Mouse (Mus musculus): ENCODE measurements around the gene Pkmyt1. TPM values are rescaled to one million over a fixed set of nuclear protein-coding genes. Genes with fewer than 3 reads are reported as not detected.
A peak's percentile ranks its signal among the peaks of the same experiment; 100 is the strongest.

The Pkmyt1 gene
- polyA plus RNA-seq, 1 experiment from 2014 or later: 33.8 TPM

DNA sequence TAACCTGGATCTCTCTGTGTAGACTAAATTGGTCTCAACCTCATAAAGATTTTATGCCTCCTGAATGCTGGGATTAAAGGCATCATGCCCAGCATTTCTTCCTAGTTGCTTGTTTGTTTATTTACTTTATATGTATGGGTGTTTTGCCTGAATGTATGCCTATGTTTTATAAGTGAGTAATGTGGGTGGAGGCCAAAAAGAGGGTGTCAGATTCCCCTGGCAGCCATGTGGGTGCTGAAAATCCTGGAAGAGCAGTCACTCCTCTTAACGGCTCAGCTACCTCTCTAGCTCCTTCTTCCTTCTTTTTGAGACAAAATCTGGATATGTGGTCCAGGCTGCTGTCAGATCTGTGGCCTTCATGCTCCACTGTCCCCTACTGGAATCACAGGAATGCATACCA lies 4.3 kb downstream of the Pkmyt1 start:
- Histone ChIP-seq H3K9ac (ENCODE audit: low read depth, low read length) (no peak overlapping the region), H3K9me3 (replicated peaks; ENCODE audit: control insufficient read depth, low read length) (no peaks in the 10 kb centered on the region), H3K4me3 (ENCODE audit: low read depth, low read length) (no peak overlapping the region), H3K36me3 (ENCODE audit: control insufficient read depth, insufficient read depth, low read length) (peaks cover 9% of the 10 kb centered on the region), H3K4me1 (ENCODE audit: control insufficient read depth, insufficient read depth, low read length) (peaks cover 3% of the 10 kb centered on the region; the same call in 1 of the 2 replicates), H3K4me2 (no peak overlapping the region), H3K27me3 (ENCODE audit: control insufficient read depth, insufficient read depth, low read length) (peaks cover under 1% of the 10 kb centered on the region; the same call in 1 of the 2 replicates), H3K27ac (ENCODE audit: low read depth, low read length) (no peak overlapping the region)
- 61% methylated on average over 1 of the region's 1 CpGs for WGBS (ENCODE audit: insufficient replicate concordance)
- no peak for ATAC-seq (replicated peaks; ENCODE audit: insufficient number of reproducible peaks, low FRiP score, low TSS enrichment)

DNA sequence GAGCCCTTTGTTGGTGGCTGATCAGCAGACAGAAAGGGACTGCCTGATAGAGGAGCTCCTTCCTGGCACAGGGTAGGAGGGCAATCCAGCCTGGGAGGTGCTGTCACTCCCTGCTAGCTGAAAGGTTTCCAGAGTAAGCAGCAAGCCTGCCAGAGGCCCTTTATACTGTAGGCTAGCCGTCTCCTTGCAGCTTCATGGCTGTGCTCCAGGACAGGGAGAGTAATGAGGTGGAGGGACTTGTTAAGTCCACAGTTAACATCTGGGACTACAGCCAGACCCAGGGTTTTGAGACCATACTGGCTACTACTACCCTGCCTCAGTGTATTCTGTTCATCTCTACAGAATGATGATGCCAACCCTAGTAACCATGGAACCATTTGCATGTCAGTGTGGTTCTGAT lies 8.2 kb downstream of the Pkmyt1 start:
- Histone ChIP-seq H3K36me3 (ENCODE audit: control insufficient read depth, insufficient read depth, low read length) (peaks cover 12% of the 10 kb centered on the region), H3K27me3 (ENCODE audit: control insufficient read depth, insufficient read depth, low read length) (peaks cover 25% of the 10 kb centered on the region), H3K4me2 (no peak overlapping the region), H3K9ac (ENCODE audit: low read depth, low read length) (no peak overlapping the region), H3K4me1 (ENCODE audit: control insufficient read depth, insufficient read depth, low read length) (peaks cover 7% of the 10 kb centered on the region), H3K4me3 (ENCODE audit: low read depth, low read length) (no peak overlapping the region), H3K27ac (ENCODE audit: low read depth, low read length) (no peak overlapping the region), H3K9me3 (replicated peaks; ENCODE audit: control insufficient read depth, low read length) (no peaks in the 10 kb centered on the region)
- ATAC-seq (replicated peaks; ENCODE audit: insufficient number of reproducible peaks, low FRiP score, low TSS enrichment): no peak
- WGBS (ENCODE audit: insufficient replicate concordance): 77% methylated on average over 1 of the region's 1 CpGs

DNA sequence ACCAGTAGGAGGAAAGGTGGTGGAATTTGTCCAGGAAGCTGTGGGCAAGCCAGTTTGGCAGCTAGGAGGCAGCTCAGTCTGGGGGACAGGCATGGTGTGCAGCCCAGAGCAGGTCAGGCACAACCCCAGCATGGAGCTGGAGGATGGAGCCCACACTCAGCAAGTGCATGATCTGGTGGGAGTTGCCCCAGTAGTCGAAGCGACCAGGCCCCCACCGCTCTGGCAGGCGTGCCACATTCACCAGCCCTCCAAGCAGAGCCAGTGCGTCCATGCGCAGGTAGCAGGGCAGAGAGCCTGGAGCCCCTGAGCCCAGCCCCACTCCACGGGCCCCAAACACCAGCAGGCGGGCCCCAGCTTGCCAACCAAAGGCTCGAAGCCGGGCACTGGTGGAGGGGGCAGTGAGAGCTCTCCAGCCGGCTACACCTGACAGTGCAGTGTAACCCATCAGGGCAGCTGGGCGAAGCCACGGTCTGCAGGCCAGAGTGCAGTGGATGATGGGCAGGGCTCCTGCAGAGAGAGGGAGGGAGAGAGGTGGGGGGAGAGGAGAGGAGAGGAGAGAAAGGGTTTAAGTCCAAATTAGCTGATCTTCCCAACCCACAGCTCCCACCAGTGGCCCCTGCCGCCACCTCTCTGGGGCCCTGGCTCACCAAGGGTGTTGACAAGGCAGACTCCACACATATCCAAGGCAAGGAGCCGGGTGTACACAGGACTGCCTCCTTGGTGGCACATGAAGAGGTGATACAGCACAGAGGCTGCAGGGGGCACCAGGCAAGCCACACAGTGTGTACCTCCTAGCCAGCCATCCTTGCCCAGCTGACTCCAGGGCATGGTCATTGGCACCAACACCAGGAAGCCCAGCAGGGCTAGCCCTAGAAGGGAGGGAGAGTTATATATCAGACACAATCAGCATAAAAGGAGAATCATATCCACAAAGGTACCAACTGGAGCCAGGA lies 11.6 kb downstream of the Pkmyt1 start:
- 60% methylated on average over 15 of the region's 15 CpGs for WGBS (ENCODE audit: insufficient replicate concordance)
- peaks cover 17% of the 10 kb centered on the region for H3K4me1 ChIP-seq (ENCODE audit: control insufficient read depth, insufficient read depth, low read length)
- H3K27ac ChIP-seq (ENCODE audit: low read depth, low read length): no peak overlapping the region
- no peak overlapping the region for H3K4me2 ChIP-seq
- ATAC-seq (replicated peaks; ENCODE audit: insufficient number of reproducible peaks, low FRiP score, low TSS enrichment): no peak
- H3K9ac ChIP-seq (ENCODE audit: low read depth, low read length): no peak overlapping the region
- H3K4me3 ChIP-seq (ENCODE audit: low read depth, low read length): no peak overlapping the region
- H3K9me3 ChIP-seq (replicated peaks; ENCODE audit: control insufficient read depth, low read length): no peaks in the 10 kb centered on the region
- H3K27me3 ChIP-seq (ENCODE audit: control insufficient read depth, insufficient read depth, low read length): peaks cover 59% of the 10 kb centered on the region
- peaks cover 12% of the 10 kb centered on the region for H3K36me3 ChIP-seq (ENCODE audit: control insufficient read depth, insufficient read depth, low read length)

DNA sequence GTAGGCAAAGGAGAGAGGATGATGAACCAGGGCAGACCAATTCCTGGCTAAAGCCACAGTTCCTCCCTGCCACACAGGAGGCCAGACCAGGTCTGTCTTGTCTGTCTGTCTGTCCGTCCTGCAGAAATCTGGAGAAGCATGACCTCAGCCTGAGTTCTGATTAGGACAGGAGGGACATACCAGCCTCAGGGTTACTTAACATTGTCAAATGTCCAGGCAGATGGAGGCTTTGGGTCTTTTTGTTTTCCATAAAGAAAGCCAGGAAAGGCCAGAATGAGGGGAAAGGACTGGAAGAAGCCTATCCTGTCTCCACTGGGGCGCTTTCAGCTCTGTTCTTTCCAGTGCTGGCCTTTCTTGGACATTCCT lies 12.7 kb downstream of the Pkmyt1 start:
- H3K27me3 ChIP-seq (ENCODE audit: control insufficient read depth, insufficient read depth, low read length): peaks cover 69% of the 10 kb centered on the region
- ATAC-seq (replicated peaks; ENCODE audit: insufficient number of reproducible peaks, low FRiP score, low TSS enrichment): no peak
- peaks cover 8% of the 10 kb centered on the region for H3K36me3 ChIP-seq (ENCODE audit: control insufficient read depth, insufficient read depth, low read length)
- H3K4me3 ChIP-seq (ENCODE audit: low read depth, low read length): peak overlapping the region; percentile 67
- H3K9me3 ChIP-seq (replicated peaks; ENCODE audit: control insufficient read depth, low read length): no peaks in the 10 kb centered on the region
- WGBS (ENCODE audit: insufficient replicate concordance): 38% methylated on average over 2 of the region's 2 CpGs
- H3K4me2 ChIP-seq: peak overlapping the region; percentile 99
- H3K9ac ChIP-seq (ENCODE audit: low read depth, low read length): no peak overlapping the region
- no peak overlapping the region for H3K27ac ChIP-seq (ENCODE audit: low read depth, low read length)
- H3K4me1 ChIP-seq (ENCODE audit: control insufficient read depth, insufficient read depth, low read length): peaks cover 17% of the 10 kb centered on the region

DNA sequence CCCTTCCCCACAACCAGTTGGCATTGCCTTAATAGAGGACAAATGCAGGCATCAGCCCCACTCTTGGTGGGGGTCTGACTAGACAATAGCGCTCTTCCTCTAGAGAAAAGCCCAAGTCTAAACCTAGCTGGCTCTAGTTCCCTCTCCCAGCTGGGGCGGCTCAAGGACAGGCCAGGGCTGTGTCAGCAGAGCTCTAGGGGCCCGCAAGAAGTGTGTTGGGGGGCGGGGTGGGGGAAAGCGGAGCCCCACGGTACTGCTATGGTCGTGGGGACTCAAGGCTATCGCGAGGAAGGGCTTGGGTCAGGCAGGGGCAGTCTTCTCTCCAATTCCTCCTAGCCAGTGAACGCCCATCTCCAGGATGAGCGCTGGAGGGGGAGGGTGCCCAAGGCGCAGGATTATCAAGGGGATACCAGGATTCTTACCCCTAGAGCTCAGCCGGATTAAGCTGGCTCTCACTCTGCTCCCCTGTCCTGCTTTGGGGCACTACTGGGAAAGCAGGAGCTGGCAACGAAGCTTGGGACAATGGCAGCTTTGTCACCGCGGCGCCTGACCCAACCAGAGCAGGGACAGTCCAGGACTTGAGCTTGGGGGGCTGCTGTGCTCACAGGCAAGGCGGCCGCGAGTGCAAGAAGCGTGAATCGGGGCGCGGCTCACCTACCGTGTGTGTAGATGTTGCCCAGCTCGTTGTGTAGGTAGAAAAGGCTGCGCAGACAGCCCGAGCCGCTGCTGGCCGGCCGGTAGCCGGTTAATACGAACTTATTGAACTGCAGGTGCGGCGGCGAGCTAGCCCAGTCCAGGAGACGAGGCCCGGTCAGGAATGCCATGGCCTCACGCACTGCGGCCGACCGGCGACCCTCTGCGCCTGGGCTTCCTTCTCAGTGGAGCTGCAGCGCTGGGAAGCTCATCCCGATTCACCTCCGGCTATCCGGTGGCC lies 13.3 kb downstream of the Pkmyt1 start:
- Histone ChIP-seq H3K36me3 (ENCODE audit: control insufficient read depth, insufficient read depth, low read length) (peaks cover 5% of the 10 kb centered on the region; the same call in 1 of the 2 replicates), H3K27ac (ENCODE audit: low read depth, low read length) (0 out of 2 replicates have a peak overlapping the region, but pooled peaks have one; percentile 22), H3K9ac (ENCODE audit: low read depth, low read length) (peak overlapping the region; percentile 78), H3K9me3 (replicated peaks; ENCODE audit: control insufficient read depth, low read length) (no peaks in the 10 kb centered on the region), H3K27me3 (ENCODE audit: control insufficient read depth, insufficient read depth, low read length) (peaks cover 76% of the 10 kb centered on the region), H3K4me3 (ENCODE audit: low read depth, low read length) (peak overlapping the region; percentile 67), H3K4me1 (ENCODE audit: control insufficient read depth, insufficient read depth, low read length) (peaks cover 17% of the 10 kb centered on the region), H3K4me2 (peak overlapping the region; percentile 99)
- ATAC-seq (replicated peaks; ENCODE audit: insufficient number of reproducible peaks, low FRiP score, low TSS enrichment): peak; percentile 15
- WGBS (ENCODE audit: insufficient replicate concordance): 2% methylated on average over 48 of the region's 48 CpGs

DNA sequence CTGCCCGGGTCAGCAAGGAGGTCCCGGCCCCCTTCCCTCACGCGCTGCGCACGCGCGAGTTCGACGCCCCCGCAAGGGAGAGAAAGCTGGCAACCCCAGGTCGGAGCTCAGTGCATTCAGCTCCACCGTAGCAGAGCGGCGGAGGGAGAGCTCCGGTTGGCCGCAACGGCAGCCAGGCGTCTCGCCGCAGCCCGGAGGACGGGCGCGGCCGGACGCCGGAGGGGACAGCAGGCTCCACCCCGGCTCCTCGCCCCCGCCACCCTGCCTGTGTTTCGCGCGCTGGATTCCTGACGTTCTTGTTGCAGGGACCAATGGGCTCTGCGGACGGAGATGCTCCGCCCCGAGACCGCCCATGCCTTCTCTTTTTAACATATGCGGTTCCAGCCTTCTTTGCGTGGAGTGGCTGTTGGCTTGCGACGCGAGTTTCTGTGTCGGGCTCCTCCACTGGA lies 14.0 kb downstream of the Pkmyt1 start:
- WGBS (ENCODE audit: insufficient replicate concordance): under 1% methylated on average over 46 of the region's 46 CpGs
- peaks cover 23% of the 10 kb centered on the region for H3K4me1 ChIP-seq (ENCODE audit: control insufficient read depth, insufficient read depth, low read length)
- ATAC-seq (replicated peaks; ENCODE audit: insufficient number of reproducible peaks, low FRiP score, low TSS enrichment): peak; percentile 74

DNA sequence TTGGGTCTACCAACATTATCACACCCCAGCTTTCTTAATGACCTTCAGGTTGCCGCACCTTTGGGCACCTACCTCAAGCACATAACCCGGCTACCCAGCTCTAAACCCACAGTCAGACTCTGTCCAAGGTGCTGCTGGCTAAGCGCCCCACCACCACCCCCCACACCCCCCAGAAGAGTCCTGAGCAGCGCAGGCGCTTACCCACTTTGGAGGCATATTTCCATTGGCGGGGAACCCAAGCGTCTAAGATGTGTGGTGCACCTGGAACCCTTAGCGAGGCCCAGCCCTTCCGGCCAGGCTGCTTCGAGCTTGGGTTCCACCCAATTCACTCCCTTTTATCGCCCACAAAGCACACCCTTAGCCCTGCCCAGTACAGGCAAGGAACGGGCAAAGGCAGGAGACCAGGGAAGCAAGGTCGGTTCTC lies 14.5 kb downstream of the Pkmyt1 start, which contains the start of gene Paqr4:
TSS of gene Paqr4 (minus strand) at position 270 of the 424 bp plus-strand sequence.
- peaks cover 28% of the 10 kb centered on the region for H3K4me1 ChIP-seq (ENCODE audit: control insufficient read depth, insufficient read depth, low read length)

More for the DNA sequence above, 14.0 kb downstream of the Pkmyt1 start:
- H3K36me3 ChIP-seq (ENCODE audit: control insufficient read depth, insufficient read depth, low read length): peaks cover 5% of the 10 kb centered on the region; the same call in 1 of the 2 replicates
- no peaks in the 10 kb centered on the region for H3K9me3 ChIP-seq (replicated peaks; ENCODE audit: control insufficient read depth, low read length)
- 0 out of 2 replicates have a peak overlapping the region, but pooled peaks have one; percentile 22 for H3K27ac ChIP-seq (ENCODE audit: low read depth, low read length)
- peak overlapping the region; percentile 67 for H3K4me3 ChIP-seq (ENCODE audit: low read depth, low read length)
- peaks cover 83% of the 10 kb centered on the region for H3K27me3 ChIP-seq (ENCODE audit: control insufficient read depth, insufficient read depth, low read length)
- H3K9ac ChIP-seq (ENCODE audit: low read depth, low read length): peak overlapping the region; percentile 78
- H3K4me2 ChIP-seq: peak overlapping the region; percentile 99

More for the DNA sequence above, 14.5 kb downstream of the Pkmyt1 start, which contains the start of gene Paqr4:
- Histone ChIP-seq H3K27ac (ENCODE audit: low read depth, low read length) (0 out of 2 replicates have a peak within 1 kb of the TSS, but pooled peaks have one; percentile 22), H3K36me3 (ENCODE audit: control insufficient read depth, insufficient read depth, low read length) (peaks cover 1% of the 10 kb centered on the region; the same call in 1 of the 2 replicates), H3K27me3 (ENCODE audit: control insufficient read depth, insufficient read depth, low read length) (peaks cover 85% of the 10 kb centered on the region), H3K4me3 (ENCODE audit: low read depth, low read length) (peak within 1 kb of the TSS; percentile 67), H3K4me2 (peak within 1 kb of the TSS; percentile 99), H3K9ac (ENCODE audit: low read depth, low read length) (peak within 1 kb of the TSS; percentile 78), H3K9me3 (replicated peaks; ENCODE audit: control insufficient read depth, low read length) (no peaks in the 10 kb centered on the region)
- 5% methylated on average over 13 of the region's 13 CpGs for WGBS (ENCODE audit: insufficient replicate concordance)
- ATAC-seq (replicated peaks; ENCODE audit: insufficient number of reproducible peaks, low FRiP score, low TSS enrichment): peak; percentile 7; the same call in 1 of the 2 replicates

Measured in heart, embryonic 11.5 days (tissue).